Mouse (Mus musculus) olfactory bulb, adult 2 months (tissue): ENCODE data around the gene Gtsf1. TPM values are rescaled to one million over a fixed set of nuclear protein-coding genes. Genes with fewer than 3 reads are reported as not detected.

Source experiments
- H3K27ac ChIP-seq: fragments of 200-500 bp; 2 replicates; pipeline ENCODE4 v1.5.1; 2012; ENCODE audit warnings: low read depth, low read length; ENCODE audit not compliant: insufficient read depth
- H3K4me1 ChIP-seq: fragments of 200-500 bp; 2 replicates; pipeline ENCODE4 v1.6.1; 2012; ENCODE audit warnings: low read length; ENCODE audit not compliant: control insufficient read depth, insufficient read depth
- H3K4me3 ChIP-seq: fragments of 200-500 bp; 2 replicates; pipeline ENCODE4 v1.5.1; 2012; ENCODE audit warnings: mild to moderate bottlenecking, low read depth, low read length, moderate library complexity; ENCODE audit not compliant: insufficient read depth
- CTCF ChIP-seq: fragments of 200-500 bp; IDR thresholded peaks from 2 replicates; pipeline ENCODE4 v1.5.1; 2012; ENCODE audit warnings: low read depth, mild to moderate bottlenecking, low read length, moderate library complexity; ENCODE audit not compliant: insufficient read depth
- POLR2A ChIP-seq: fragments of 200-500 bp; IDR thresholded peaks from 2 replicates; pipeline ENCODE4 v1.6.1; 2012; ENCODE audit warnings: mild to moderate bottlenecking, low read depth, low read length, moderate library complexity; ENCODE audit not compliant: insufficient read depth
- WGBS: fragments of 180-500 bp; shearing (Covaris S2); methylation state at CpG from one replicate; pipeline ENCODE4 v1.1.7; 2018; 5-methylcytosine and 5-hydroxymethylcytosine counted together
- polyA plus RNA-seq: library from polyadenylated mRNA; stranded (reverse); fragments of >200 nt; gene quantifications from 2 replicates; pipeline ENCODE4 v1.2.4, GENCODE M21; 2012; ENCODE audit warnings: low replicate concordance; ENCODE audit not compliant: missing spikeins, insufficient read depth, insufficient read length

Gtsf1 gene
- polyA plus RNA-seq, 1 experiment = not detected

DNA sequence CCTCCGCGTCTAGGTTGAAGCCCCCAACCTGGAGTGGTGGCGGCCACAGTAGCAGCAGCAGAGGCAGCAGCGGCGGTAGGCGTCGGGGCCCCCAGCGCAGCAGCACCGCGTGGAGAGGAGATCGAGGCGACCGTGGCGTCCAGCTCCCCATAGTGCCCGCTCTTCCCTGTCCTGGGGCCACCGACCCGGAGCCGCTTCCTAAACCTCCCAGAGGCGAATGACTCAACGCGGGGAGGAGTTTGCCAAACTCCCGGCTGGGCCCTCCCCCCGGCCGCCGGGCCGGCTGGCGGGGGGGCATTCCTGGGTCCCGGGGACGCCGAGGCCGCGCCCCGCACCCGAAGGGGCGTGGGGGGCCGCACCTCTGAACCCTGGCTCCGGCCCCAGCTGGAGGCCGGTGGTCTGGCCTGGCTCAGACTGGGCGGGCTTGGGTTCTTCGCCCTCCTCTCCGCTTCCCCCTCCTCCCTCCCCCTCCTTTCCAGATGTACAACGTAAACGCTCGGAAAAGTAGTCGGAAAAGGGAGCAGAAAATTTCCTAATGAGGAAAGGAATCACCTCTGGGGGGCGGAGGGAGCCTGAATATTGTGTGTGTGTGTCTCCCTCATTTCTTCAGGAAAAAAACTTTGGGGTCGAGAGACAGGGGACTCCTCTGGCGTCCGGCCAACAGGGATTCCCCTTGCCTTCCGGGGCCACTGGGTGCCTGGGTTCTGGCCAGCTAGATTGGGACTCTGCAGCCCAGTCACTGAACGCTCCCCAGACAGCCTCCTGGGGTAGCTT is 63.7 kb downstream of the Gtsf1 start, which contains the start of gene Itga5:
Gene Itga5 (minus strand): TSS at position 388 of the 774 bp plus-strand sequence.
- TF ChIP-seq CTCF (no peak), POLR2A (no peak)
- Histone ChIP-seq H3K27ac (no peak within 1 kb of the TSS), H3K4me3 (peak within 1 kb of the TSS; percentile 50), H3K4me1 (peaks cover 18% of the 10 kb centered on the region)
- WGBS = under 1% methylated on average over 49 of the region's 51 CpGs

DNA sequence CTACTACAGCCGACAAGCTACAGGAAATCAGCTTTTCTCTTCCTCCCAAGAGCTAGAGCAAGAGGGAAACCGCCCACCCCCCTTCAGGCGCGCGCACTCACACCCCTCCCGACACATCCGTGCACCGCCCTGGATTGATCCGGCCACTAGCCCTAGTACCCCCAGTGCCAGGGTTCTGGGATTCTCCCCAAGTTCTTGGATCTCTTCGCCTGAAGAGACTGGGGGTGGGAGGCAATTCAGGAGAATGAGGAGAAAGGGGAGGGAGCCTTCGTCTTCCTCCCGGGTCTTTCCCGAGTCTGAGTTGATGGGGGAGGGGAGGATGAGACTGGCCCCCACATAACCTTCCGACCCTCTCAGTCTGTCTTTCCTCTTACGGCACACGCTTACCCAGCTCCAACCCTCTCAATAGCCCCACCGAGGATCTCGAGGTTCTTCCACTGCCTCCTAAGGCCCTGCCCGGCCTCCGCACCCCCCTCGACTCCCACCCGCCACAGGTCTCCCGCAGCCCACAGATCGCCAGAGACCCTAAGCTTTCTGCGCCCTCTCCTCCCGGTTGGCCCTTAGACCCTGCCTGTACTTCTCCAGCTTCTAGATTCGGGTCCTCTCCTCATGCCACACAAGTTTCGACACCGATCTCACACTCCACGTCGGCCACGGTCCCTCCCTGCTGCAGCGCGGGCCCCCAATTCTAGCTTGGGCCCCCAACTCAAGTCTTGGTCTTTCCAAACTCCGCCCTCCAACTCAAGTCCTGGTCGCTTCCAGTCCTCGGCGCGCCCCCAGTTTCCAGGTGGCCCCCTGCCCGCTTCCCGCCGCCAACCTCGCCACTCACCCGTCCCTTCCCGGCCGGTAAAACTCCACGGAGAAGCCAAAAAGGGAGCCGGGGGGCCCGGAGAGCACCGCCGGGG is 64.5 kb downstream of the Gtsf1 start:
- Histone ChIP-seq H3K4me3 (peak overlapping the region; percentile 50), H3K4me1 (peaks cover 18% of the 10 kb centered on the region), H3K27ac (no peak overlapping the region)
- TF ChIP-seq CTCF = no peak
- TF ChIP-seq POLR2A = no peak
- 4% methylated on average over 51 of the region's 51 CpGs for WGBS

DNA sequence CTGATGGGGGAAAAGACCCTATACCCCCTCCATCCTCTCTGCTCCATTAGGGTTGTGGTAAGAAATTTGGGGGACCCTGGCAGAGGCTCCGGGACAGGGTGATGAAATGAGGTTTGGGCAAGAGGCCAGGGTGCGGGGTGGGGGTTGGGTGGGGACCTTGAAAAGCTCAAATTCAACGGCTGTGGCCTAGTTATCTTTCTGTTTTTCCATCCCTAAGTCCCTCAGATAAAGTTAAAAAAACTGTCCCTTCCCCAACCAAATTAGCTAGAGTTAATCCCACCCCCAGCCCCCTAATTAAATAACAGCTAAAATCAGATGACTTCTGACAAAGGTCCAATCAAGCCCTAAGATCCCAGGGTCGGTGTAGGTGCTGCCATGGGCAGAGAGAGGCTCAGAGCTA is 65.5 kb downstream of the Gtsf1 start:
- Histone ChIP-seq H3K4me3 (no peak overlapping the region), H3K27ac (no peak overlapping the region), H3K4me1 (peaks cover 18% of the 10 kb centered on the region)
- TF ChIP-seq CTCF (no peak), POLR2A (no peak)
- 73% methylated on average over 4 of the region's 4 CpGs for WGBS

DNA sequence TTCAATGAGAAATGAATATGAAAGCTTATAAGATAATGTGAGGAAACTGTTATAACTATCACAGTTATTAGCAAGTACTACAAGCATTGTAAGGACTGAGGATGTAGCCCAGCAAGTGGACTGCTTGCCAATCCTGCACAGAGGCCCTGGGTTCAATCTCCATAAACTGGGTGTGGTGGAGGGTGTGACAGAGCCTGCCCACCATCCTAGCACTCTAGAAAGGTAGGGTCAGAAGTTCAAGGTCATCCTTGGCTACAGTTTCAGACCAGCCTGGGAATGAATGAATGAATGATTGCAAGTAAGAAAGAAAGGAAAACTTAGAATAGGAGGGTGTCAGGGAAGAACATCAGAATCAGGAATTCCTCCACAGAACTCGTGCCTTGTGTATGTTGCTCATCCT is 66.5 kb downstream of the Gtsf1 start:
- peaks cover 22% of the 10 kb centered on the region for H3K4me1 ChIP-seq
- TF ChIP-seq POLR2A (no peak), CTCF (no peak)
- H3K4me3 ChIP-seq = no peak overlapping the region
- H3K27ac ChIP-seq = no peak overlapping the region
- WGBS = 81% methylated on average over 1 of the region's 1 CpGs

DNA sequence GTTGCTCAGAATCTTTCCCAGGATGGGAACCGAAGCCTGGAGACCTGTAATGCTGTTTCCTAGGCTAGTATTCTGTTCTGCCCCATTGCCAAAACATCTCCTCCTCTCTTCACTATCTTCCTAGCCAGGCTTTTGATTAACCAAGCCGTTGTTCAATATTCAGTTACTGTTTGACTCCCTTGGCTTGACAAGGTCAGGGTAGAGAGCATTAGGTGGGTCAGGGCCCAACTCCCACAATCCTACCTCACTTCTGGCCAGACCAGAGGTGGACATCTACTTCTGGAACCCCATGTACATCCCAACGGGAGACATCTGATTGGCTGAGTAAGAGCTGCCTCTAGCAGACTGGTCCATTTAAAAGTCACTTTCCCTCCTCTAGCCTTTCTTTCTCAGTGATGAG is 67.3 kb downstream of the Gtsf1 start:
- WGBS = 91% methylated on average over 3 of the region's 3 CpGs
- no peak overlapping the region for H3K27ac ChIP-seq
- no peak for TF ChIP-seq POLR2A
- TF ChIP-seq CTCF = no peak
- H3K4me3 ChIP-seq = no peak overlapping the region
- peaks cover 25% of the 10 kb centered on the region for H3K4me1 ChIP-seq

DNA sequence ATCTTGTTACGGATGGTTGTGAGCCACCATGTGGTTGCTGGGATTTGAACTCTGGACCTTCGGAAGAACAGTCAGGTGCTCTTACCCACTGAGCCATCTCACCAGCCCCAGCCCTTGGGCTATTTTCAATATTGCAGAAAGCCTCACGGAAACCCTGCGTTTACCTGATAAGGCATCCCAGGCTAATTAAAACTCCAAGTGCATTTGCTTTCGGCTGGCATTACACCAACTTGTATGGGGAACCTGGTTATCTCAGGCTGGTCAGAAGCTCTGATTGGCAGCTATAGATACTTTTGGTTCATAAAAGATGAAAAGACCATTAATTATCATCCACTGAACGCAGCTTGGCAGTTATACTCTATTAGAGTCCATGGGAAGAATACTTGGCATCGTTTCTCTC is 67.9 kb downstream of the Gtsf1 start:
- Histone ChIP-seq H3K4me1 (peaks cover 25% of the 10 kb centered on the region), H3K27ac (no peak overlapping the region), H3K4me3 (no peak overlapping the region)
- 89% methylated on average over 6 of the region's 7 CpGs for WGBS
- TF ChIP-seq POLR2A (no peak), CTCF (no peak)

DNA sequence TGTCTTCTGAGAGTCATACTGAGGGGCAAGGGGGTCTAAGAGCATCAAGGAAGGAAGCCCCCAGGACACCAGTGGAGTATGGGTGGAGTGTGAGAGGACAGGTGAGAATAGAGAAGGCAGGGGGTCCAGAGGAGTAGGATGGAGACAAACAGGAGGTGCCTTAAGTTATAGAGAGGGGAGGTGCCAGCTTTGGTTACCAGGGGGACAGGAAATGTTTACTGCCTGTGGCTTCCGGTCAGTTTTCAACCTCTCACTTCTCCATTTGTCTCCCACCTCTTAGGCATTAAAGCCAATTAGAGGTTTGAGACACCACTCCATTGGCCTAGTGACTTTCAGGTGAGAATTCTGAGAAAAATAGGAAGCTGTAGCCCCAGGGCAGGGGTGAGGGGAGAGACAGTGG is 69.0 kb downstream of the Gtsf1 start:
- H3K4me1 ChIP-seq = peaks cover 16% of the 10 kb centered on the region
- TF ChIP-seq POLR2A (no peak), CTCF (no peak)
- no peak overlapping the region for H3K27ac ChIP-seq
- WGBS = 100% methylated on average over 1 of the region's 1 CpGs
- H3K4me3 ChIP-seq = no peak overlapping the region

DNA sequence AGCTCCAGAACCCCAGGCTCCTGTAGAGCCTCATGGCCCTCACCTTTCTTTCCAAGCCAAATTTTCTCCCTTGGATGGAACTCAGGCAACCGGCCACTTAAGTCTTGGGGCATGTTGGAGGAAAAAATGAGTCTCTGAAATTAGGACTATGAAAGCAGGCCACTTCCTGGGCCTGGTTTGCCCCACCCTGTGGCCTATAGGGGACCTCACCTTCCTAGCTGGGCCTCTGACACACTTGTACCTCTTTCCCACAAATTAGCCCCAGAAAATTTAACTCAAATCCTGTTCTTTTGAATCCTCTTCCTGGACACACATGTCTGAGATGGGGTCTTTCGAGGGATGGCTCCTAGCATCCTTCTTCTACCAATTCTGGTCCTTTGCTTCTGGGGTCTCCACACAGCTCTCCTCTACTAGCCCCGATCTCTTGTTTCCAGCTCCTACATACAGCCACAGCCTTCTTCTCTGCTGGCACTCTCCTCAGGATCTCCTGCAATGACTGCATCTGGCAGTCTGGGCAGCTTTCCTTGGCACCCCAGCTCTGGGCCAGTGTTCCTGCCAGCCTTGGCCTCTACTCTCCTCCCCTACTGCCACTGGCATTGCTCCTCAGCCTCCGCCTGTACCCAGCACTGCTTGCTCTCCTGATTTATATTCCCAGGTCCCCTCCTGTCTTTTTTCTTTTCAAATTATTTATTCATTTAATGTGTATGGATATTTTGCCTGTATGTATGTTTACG is 70.2 kb downstream of the Gtsf1 start:
- 85% methylated on average over 5 of the region's 5 CpGs for WGBS
- Histone ChIP-seq H3K27ac (no peak overlapping the region), H3K4me1 (peaks cover 7% of the 10 kb centered on the region), H3K4me3 (no peak overlapping the region)
- TF ChIP-seq CTCF = no peak
- no peak for TF ChIP-seq POLR2A
